Mouse (Mus musculus): ENCODE data around the gene Rab29. TPM values are rescaled to one million over a fixed set of nuclear protein-coding genes. Genes with fewer than 3 reads are reported as not detected.
"Not testable (repeated sequence)": the region's sequence is repeated elsewhere in the genome, so short reads cannot be mapped to it uniquely, and the experiment has no call there.

Gene Rab29
- total RNA-seq (2014; fragmentation: Nextera tagmentation) (20.2 and 22.2 TPM in 2 replicates), total RNA-seq (2017) (22.9 and 26.2 TPM in 2 replicates)

- ATAC-seq (replicated peaks; ENCODE audit: poor library complexity, severe bottlenecking) = peak; percentile 89
These were observed at the start of gene Rab29 for GRCm38 (mm10) chr1:131867093-131867945. Rab29 (plus strand) TSS chr1:131867224.

DNA sequence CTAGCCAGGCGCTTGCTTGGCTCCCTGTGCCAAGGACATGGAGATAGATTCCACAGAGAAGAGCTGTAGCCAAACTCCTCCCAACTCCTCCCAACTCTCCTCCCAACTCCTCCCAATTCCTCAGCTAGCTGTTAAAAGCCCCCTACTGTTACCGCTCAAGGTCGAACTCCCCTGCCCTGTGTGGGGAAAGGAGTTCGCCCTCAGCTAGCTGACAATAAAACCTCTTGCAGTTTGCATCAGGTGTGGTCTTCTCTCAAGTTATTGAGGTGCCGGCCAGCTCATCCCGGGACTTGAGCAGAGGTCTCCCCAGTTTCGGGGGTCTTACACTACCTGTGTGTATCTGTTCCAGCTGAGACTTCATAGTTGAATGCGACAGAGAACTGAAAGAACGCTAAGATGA is 46.7 kb upstream of the Rab29 start:
- ATAC-seq (replicated peaks; ENCODE audit: poor library complexity, severe bottlenecking) = not testable (repeated sequence)

- ATAC-seq (replicated peaks; ENCODE audit: poor library complexity, severe bottlenecking) = no peak
These were observed 46.1 kb upstream of the Rab29 start for GRCm38 (mm10) chr1:131820887-131821328.

DNA sequence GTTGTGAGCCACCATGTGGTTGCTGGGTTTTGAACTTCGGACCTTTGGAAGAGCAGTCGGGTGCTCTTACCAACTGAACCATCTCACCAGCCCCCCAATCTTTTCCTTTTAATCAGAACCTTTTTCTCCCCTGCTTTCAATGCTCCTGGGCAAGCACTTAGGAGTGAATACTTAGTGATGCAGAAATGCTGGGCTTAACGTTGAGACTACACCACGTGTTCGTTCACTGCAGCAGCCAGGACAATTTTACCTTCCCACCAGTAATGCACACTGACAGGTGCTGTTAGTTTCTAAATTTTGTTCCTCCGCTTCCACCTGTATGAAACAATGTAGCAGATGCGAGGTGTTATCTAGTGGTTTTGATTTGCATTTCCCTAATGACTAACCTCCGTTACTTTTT is 44.7 kb upstream of the Rab29 start:
- ATAC-seq (replicated peaks; ENCODE audit: poor library complexity, severe bottlenecking) = no peak

DNA sequence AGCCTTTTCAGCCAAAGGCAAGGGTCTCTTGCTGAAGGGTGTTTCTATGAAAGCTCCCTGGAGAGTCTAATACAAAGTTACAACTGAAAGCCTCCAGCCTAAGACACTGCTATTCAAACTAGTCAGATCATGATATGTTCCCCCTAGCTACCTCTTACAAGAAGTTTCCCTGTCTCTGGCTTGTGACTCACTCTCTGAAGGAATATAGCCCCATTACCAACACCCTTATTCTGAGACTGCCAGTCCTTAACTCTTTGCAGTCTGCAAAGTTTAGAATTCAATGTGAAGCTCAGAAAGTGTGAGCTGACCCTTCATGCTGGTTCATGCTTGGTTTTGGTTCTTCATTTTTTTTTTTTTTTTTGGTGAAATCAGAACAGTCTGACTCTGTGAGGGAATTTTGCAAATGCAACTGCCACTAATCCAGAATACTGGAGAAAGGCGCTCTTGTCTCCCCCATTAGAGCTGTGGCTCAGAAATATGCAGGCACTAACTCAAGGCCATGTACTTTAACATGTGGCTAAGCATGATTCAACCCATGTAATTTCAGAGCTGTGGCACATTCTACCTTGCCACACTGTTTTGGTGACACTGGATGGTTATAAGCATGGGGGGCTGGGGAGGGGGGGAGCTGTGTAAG is 44.0 kb upstream of the Rab29 start:
- no peak for ATAC-seq (replicated peaks; ENCODE audit: poor library complexity, severe bottlenecking)

DNA sequence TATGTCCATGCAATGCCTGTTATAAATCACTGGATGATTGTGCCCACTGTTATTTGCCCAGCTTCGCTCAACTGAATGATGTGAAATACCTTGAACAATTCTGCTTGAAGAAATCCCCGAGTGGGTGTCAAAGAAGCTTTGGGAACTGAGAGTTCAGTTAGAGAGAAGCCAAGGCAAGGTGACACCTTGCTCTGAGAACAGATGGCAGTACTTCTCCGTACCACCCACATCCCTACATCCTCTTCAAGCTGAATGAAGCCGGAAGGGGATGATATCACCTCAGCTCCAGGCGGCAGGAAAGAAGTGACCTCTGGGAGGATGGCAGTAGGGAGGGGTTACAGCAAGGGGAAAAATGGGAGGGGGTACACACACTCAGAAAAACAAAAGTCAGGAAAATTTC is 43.5 kb upstream of the Rab29 start:
- no peak for ATAC-seq (replicated peaks; ENCODE audit: poor library complexity, severe bottlenecking)

DNA sequence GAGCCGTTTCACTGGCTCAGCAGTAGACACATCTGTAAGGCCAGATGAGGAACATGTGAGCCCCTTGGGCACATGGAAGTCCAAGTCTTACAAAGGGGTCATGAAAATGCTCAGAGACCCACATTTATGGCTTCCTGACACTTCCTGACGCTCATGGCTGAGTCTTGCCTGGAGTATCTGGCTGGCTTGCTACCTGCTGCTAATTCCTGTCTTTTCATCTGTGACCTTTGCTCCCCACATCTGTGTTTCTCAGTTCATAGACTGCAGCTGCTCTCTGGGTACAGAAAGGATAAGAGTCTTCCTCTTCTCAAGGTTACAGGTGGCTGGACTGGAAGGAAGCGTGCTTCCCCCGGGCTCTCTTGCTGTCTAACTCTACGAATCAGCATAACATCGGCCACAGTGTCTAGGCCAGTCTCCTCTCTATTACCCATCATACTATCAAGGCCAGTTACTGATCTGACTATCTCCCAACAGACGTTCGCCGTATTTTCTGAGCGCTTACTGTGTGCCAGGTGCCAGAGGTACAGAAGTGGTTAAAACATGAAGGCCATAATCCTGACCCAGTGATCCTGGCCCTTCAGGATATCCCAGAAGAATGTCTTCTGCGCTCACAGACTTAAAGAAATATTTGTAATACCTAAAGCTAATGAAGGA is 42.4 kb upstream of the Rab29 start:
- no peak for ATAC-seq (replicated peaks; ENCODE audit: poor library complexity, severe bottlenecking)

GRCm38 (mm10) chr1:131827207-131827786 is 39.7 kb upstream of the Rab29 start, which contains the start of gene Slc41a1:
Slc41a1 (plus strand) TSS chr1:131827493.
- ATAC-seq (replicated peaks; ENCODE audit: poor library complexity, severe bottlenecking) = peak; percentile 28

DNA sequence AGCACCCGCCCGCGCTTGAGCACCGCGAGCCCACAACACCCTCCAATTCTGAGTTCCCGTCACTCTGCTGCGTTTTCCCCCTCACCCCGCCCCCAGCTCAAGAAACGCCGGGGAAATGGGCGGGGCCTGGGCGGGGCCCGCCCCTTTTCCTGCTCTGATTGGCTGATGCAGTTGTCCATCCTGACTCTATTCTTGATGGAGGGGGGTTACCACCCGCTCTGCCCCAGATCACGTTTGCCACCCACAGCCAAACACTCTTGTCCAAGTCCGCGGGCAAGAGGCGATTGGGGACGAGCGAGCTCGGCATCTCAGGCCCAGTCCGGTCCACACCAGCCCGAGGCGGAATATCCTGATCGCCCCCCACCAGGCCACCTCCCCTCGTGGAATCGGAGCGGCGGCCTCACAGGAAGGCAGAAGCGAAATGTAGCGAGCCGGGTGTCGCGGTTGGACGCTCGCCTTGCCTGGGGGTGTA is 39.2 kb upstream of the Rab29 start:
- peak; percentile 91 for ATAC-seq (replicated peaks; ENCODE audit: poor library complexity, severe bottlenecking)

GRCm38 (mm10) chr1:131828297-131829126 is 38.5 kb upstream of the Rab29 start:
- ATAC-seq (replicated peaks; ENCODE audit: poor library complexity, severe bottlenecking) = no peak

DNA sequence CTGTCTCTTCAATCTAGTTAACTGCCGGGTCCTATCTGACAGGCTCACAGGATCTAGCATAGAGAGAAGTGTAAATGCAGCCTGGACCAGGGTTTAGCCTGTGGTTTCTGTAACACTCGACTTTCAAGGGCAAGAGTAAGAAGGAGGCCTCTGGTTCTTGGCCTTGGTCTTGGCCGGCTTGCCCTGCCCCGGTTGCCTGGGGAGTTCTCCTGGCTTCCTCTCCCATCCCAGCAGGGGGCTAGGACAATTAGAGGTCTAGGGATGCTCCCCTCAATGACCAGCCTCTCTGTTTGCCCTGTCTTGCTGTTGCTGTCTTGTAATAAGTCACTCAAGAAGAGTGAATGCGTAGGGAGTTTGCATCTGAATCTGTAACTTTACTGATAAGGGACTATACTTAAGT is 37.7 kb upstream of the Rab29 start:
- no peak for ATAC-seq (replicated peaks; ENCODE audit: poor library complexity, severe bottlenecking)

DNA sequence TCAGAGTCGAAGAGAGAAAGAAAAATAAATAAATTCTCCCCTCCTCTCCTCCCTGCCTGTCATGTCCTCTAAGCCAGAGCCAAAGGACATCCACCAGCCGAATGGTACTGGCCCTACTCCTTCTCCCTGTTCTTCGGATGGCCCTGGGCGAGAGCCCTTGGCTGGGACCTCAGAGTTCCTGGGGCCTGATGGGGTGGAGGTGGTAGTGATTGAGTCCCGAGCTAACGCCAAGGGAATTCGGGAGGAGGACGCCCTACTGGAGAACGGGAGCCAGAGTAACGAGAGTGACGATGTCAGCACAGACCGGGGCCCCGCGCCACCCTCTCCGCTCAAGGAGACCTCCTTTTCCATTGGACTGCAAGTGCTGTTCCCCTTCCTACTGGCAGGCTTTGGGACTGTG is 36.5 kb upstream of the Rab29 start:
- ATAC-seq (replicated peaks; ENCODE audit: poor library complexity, severe bottlenecking) = no peak

DNA sequence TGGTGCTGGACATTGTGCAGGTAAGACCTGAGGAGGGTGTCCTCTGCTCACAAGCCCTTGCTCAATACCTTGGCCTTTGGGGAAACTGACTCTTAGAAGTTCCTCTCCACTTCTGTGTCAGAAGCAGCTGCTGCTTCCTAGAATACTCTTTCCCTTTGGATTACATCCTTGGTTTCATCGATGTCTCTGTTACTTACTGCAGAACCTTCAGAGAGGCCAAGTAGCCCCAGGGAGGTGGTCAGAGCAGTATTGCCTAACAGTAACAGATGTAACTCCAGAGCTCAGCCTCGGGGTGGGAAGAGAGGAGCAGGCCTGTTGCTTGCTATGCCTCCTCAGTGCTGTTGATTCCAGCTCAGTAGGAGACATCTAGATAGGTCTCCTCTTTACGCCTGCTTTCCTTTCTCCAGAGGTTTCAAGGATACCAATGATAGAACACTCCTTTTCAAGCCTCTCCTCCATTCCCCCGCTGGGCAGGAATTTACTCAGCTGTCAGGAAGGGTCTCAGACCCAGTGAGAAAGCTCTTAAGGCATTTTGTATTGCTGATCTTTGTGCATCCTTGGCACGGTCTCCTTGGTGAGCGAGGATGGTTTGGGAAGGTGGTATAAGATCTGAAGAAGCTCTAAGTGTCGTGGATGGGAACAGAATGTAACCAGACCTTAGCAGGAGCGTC is 35.9 kb upstream of the Rab29 start:
- ATAC-seq (replicated peaks; ENCODE audit: poor library complexity, severe bottlenecking) = no peak

GRCm38 (mm10) chr1:131837035-131837434 is 30.0 kb upstream of the Rab29 start:
- no peak for ATAC-seq (replicated peaks; ENCODE audit: poor library complexity, severe bottlenecking)

DNA sequence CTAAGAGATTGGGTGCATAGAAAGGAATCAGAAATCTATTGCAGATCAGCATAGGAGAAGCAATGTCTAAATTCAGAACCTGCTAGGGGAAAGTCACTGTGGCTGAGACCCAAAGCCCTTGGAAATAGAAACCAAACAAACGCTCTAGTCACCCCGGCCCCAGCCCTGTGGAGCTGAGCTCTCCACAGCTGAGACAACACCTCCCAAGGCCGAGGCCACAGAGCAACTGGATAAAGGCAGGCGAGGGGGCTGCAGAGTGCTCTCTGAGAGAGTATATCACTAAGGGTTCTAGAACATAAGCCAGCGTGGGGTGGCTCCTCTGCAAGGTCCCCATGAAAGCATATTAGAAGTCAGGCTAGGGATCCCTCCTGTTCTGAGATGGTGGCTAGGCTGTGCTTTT is 28.5 kb upstream of the Rab29 start:
- ATAC-seq (replicated peaks; ENCODE audit: poor library complexity, severe bottlenecking) = no peak

DNA sequence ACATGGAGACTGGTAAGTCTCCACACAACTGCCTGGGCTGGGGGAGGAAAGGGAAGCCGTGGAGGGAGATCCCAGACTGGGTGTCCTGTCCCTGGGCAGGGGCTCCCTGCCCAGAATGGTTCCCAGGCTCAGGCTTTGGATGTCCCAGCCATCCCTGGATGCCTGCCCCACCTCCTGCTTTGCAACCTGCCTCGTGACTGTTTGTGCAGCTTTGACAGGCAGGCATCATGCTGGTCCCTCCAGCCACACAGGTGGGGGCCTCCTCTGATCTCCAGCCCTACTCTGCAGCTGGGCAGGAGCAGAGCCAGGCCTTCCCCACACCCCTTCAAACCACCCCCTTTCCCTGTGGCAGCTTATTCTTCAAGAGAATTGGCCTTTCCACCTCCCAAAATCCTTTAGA is 27.7 kb upstream of the Rab29 start:
- no peak for ATAC-seq (replicated peaks; ENCODE audit: poor library complexity, severe bottlenecking)

DNA sequence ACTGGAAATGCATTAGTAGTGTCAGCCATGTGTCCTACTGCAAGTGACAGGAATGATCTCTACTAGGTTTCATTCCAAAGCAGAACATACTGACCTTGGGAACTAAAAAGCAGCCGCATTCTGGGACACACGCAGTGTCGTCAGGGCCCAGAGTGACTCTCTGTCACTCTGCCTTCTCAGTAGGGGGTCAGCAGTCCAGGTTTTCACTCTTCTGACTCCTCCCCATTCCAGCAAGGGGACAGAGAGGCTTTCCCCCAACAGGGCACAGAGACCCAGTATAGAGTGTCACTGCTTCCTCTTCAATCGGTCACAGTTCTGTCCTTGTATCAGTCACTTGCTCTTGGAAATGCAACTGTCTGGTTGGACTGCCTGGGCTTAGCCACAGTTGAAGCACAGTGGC is 24.8 kb upstream of the Rab29 start:
- ATAC-seq (replicated peaks; ENCODE audit: poor library complexity, severe bottlenecking) = no peak

DNA sequence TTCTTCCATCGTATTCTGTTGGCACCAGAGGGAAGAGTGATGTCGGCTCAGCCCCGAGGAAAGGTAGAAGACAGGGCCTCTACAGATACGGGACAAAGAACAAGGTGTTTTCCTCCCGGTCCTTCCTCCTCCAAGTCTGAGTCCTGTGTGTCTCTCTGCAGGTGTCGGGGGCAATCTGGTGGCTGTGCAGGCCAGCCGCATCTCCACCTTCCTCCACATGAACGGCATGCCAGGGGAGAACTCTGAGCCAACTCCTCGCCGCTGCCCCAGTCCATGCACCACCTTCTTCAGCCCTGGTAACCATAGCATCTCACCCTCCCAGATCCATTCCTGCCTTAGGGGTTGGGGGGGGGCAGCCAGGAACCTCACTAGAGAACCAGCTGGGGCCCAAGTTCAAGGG is 23.3 kb upstream of the Rab29 start:
- no peak for ATAC-seq (replicated peaks; ENCODE audit: poor library complexity, severe bottlenecking)

DNA sequence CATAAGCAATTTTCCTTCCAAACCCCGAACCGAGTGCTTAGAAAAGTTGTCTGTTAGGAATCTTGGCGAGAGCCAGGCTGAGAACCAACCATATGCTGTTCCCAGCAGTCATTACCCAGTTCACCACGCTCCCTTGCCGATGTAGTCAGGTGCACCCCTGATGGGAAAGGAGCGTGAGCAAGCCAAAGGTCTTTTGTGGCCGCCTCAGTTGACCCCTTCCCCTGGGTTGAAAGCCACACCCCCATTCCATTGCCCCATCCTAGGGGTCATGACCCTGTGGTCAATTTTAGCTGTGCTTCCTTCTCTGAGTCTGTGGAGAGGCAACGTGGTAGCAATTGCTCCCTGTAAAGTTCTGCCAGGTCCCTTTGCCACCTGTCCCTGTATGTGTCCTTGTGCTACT is 22.1 kb upstream of the Rab29 start:
- no peak for ATAC-seq (replicated peaks; ENCODE audit: poor library complexity, severe bottlenecking)

Measured in granulocyte monocyte progenitor cell, adult 5-6 weeks (primary cell).